Mouse (Mus musculus) CH12.LX (cell line): ENCODE results near the gene Btbd9. TPM values are rescaled to one million over a fixed set of nuclear protein-coding genes. Genes with fewer than 3 reads are reported as not detected.
A peak's percentile ranks its signal among the peaks of the same experiment; 100 is the strongest.

Experiments
- DNase-seq: peaks from one replicate; pipeline ENCODE4 v3.0.0-alpha.2; 2013; ENCODE audit errors: extremely low read depth
- H3K27ac ChIP-seq: 2 replicates; pipeline ENCODE4 v1.5.1; 2012; ENCODE audit warnings: low read depth, mild to moderate bottlenecking, control low read depth, moderate library complexity; ENCODE audit not compliant: insufficient read depth
- H3K27me3 ChIP-seq: replicated peaks from 2 replicates; pipeline ENCODE3; 2012; ENCODE audit warnings: inconsistent platforms
- H3K36me3 ChIP-seq, 2 experiments: replicated peaks in 1 of 2; 2 replicates each; pipeline versions ENCODE3 to v1.6.1; 2012; ENCODE audit warnings: inconsistent platforms in 1 of 2, low read length in 1 of 2, mild to moderate bottlenecking in 1 of 2, mixed read lengths in 1 of 2, moderate library complexity in 1 of 2; ENCODE audit not compliant: control insufficient read depth in 1 of 2, insufficient read depth in 1 of 2
- H3K4me1 ChIP-seq, 2 experiments: 2 replicates each; pipeline ENCODE4 v1.6.1; 2012; ENCODE audit warnings: inconsistent platforms in 1 of 2, moderate library complexity in 1 of 2; ENCODE audit not compliant: insufficient read depth in 2 of 2, control insufficient read depth in 1 of 2
- H3K4me2 ChIP-seq: 2 replicates; pipeline ENCODE4 v1.6.1; 2012; ENCODE audit warnings: low read depth, mild to moderate bottlenecking, control low read depth; ENCODE audit not compliant: poor library complexity, insufficient read depth, severe bottlenecking
- H3K4me3 ChIP-seq, 3 experiments: fragments of 150-350 bp in 1 of 3; sonication (generic) in 1 of 3; replicated peaks in 1 of 3; 2 replicates each; pipeline versions ENCODE3 to v1.5.1; 2011 to 2012; ENCODE audit warnings: low read depth in 2 of 3, low read length in 2 of 3, mild to moderate bottlenecking in 2 of 3, moderate library complexity in 2 of 3, control low read depth in 1 of 3, improper control_type of control experiment in 1 of 3, inconsistent platforms in 1 of 3, mixed read lengths in 1 of 3; ENCODE audit not compliant: poor library complexity in 1 of 3
- H3K79me2 ChIP-seq: replicated peaks from 2 replicates; pipeline ENCODE4 v1.6.1; 2012; ENCODE audit warnings: mild to moderate bottlenecking, moderate library complexity; ENCODE audit not compliant: control insufficient read depth, poor library complexity, insufficient read depth, severe bottlenecking; ENCODE audit errors: extremely low read depth
- H3K9ac ChIP-seq: 2 replicates; pipeline ENCODE4 v1.6.1; 2012; ENCODE audit warnings: low read depth, mild to moderate bottlenecking, control low read depth, moderate library complexity; ENCODE audit not compliant: insufficient read depth
- H3K9me3 ChIP-seq: replicated peaks from 2 replicates; pipeline ENCODE3; 2012; ENCODE audit warnings: low read length, inconsistent platforms, mixed read lengths
- BHLHE40 ChIP-seq: IDR thresholded peaks from 2 replicates; pipeline ENCODE4 v1.6.1; 2011; ENCODE audit warnings: mild to moderate bottlenecking, low read depth, low read length, improper control_type of control experiment
- CHD1 ChIP-seq: IDR thresholded peaks from 2 replicates; pipeline ENCODE4 v1.6.1; 2012; ENCODE audit warnings: low read depth, low read length, improper control_type of control experiment, inconsistent platforms
- CHD2 ChIP-seq: IDR thresholded peaks from 2 replicates; pipeline ENCODE4 v1.6.1; 2011; ENCODE audit warnings: low read length, improper control_type of control experiment
- CTCF ChIP-seq, 2 experiments: IDR thresholded peaks in 1 of 2; conservative IDR thresholded peaks in 1 of 2; 2 replicates each; pipeline ENCODE4 v1.5.1; 2011 to 2012; ENCODE audit warnings: low read depth in 2 of 2, low read length in 2 of 2, improper control_type of control experiment in 1 of 2, inconsistent platforms in 1 of 2, mild to moderate bottlenecking in 1 of 2, moderate library complexity in 1 of 2
- E2F4 ChIP-seq: IDR thresholded peaks from 2 replicates; pipeline ENCODE4 v1.6.1; 2011; ENCODE audit warnings: low read depth, low read length, improper control_type of control experiment; ENCODE audit not compliant: insufficient replicate concordance
- EP300 ChIP-seq: IDR thresholded peaks from 2 replicates; pipeline ENCODE4 v1.6.1; 2011; ENCODE audit warnings: low read length, improper control_type of control experiment
- ETS1 ChIP-seq: conservative IDR thresholded peaks from 2 replicates; pipeline ENCODE4 v1.6.1; 2012; ENCODE audit warnings: low read depth, mild to moderate bottlenecking, inconsistent platforms, low read length, improper control_type of control experiment, moderate library complexity
- GABPA ChIP-seq: IDR thresholded peaks from 2 replicates; pipeline ENCODE4 v1.6.1; 2012; ENCODE audit warnings: low read depth, low read length, improper control_type of control experiment, inconsistent platforms; ENCODE audit not compliant: insufficient replicate concordance
- HCFC1 ChIP-seq: IDR thresholded peaks from 2 replicates; pipeline ENCODE4 v1.6.1; 2012; ENCODE audit warnings: low read depth, mild to moderate bottlenecking, inconsistent platforms, low read length, improper control_type of control experiment
- IRF4 ChIP-seq: IDR thresholded peaks from 2 replicates; pipeline ENCODE4 v1.6.1; 2014; ENCODE audit warnings: low read depth, mild to moderate bottlenecking, inconsistent platforms, low read length, improper control_type of control experiment
- JUND ChIP-seq: conservative IDR thresholded peaks from 2 replicates; pipeline ENCODE4 v1.6.1; 2011; ENCODE audit warnings: low read depth, low read length, improper control_type of control experiment
- MAX ChIP-seq: IDR thresholded peaks from 2 replicates; pipeline ENCODE4 v1.6.1; 2011; ENCODE audit warnings: low read length, improper control_type of control experiment
- MAZ ChIP-seq: IDR thresholded peaks from 2 replicates; pipeline ENCODE4 v1.6.1; 2012; ENCODE audit warnings: low read depth, mild to moderate bottlenecking, inconsistent platforms, low read length, improper control_type of control experiment, moderate library complexity
- MEF2A ChIP-seq: IDR thresholded peaks from 2 replicates; pipeline ENCODE4 v1.6.1; 2014; ENCODE audit warnings: low read depth, mild to moderate bottlenecking, inconsistent platforms, low read length, improper control_type of control experiment, borderline replicate concordance
- MYC ChIP-seq: IDR thresholded peaks from 2 replicates; pipeline ENCODE4 v1.6.1; 2011; ENCODE audit warnings: low read depth, mild to moderate bottlenecking, improper control_type of control experiment, low read length
- NELFE ChIP-seq: IDR thresholded peaks from 2 replicates; pipeline ENCODE4 v1.6.1; 2011; ENCODE audit warnings: low read depth, low read length, improper control_type of control experiment
- PAX5 ChIP-seq: IDR thresholded peaks from 2 replicates; pipeline ENCODE4 v1.6.1; 2012; ENCODE audit warnings: low read length, inconsistent platforms, mixed read lengths
- POLR2A ChIP-seq: IDR thresholded peaks from 2 replicates; pipeline ENCODE4 v1.6.1; 2011; ENCODE audit warnings: low read depth, mild to moderate bottlenecking, improper control_type of control experiment, low read length
- RAD21 ChIP-seq: IDR thresholded peaks from 2 replicates; pipeline ENCODE4 v1.6.1; 2011; ENCODE audit warnings: low read depth, mild to moderate bottlenecking, low read length, improper control_type of control experiment, moderate library complexity
- RCOR1 ChIP-seq: conservative IDR thresholded peaks from 2 replicates; pipeline ENCODE4 v1.6.1; 2012; ENCODE audit warnings: low read depth, mild to moderate bottlenecking, inconsistent platforms, low read length, improper control_type of control experiment
- SMC3 ChIP-seq: IDR thresholded peaks from 2 replicates; pipeline ENCODE4 v1.6.1; 2011; ENCODE audit warnings: low read depth, low read length, improper control_type of control experiment
- TBP ChIP-seq: conservative IDR thresholded peaks from 2 replicates; pipeline ENCODE4 v1.6.1; 2011; ENCODE audit warnings: low read depth, low read length, improper control_type of control experiment
- ZKSCAN1 ChIP-seq: IDR thresholded peaks from 2 replicates; pipeline ENCODE4 v1.6.1; 2012; ENCODE audit warnings: low read depth, inconsistent platforms, low read length, improper control_type of control experiment, borderline replicate concordance
- dilution Hi-C: fragments of 300-500 bp; cut with MboI; formaldehyde crosslinking; loops from 2 replicates; pipeline ENCODE4 v1.14.3; 2020; ENCODE audit warnings: low sequenced_read_pairs; ENCODE audit not compliant: extremely low pct_unique_long_range_greater_than_20kb, extremely low pct_ligation_motif_present
- in situ Hi-C: fragments of 300-500 bp; cut with MboI; formaldehyde crosslinking; loops from 3 replicates; pipeline ENCODE4 v1.14.3; 2019; ENCODE audit warnings: low sequenced_read_pairs, low pct_ligation_motif_present, low pct_unique_long_range_greater_than_20kb, mixed read lengths
- polyA plus RNA-seq: library from polyadenylated mRNA; unstranded; fragments of >175 nt; gene quantifications from 2 replicates; pipeline ENCODE4 v1.2.1, GENCODE M21; 2012; ENCODE audit warnings: low read depth; ENCODE audit not compliant: insufficient read length
- total RNA-seq, 2 experiments: library from RNA; depleted of rRNA; stranded (reverse); fragments of 300-350 nt in 1 of 2; fragments of >200 nt in 1 of 2; gene quantifications; 2 replicates each; pipeline ENCODE4 v1.2.3; 2012 to 2014

Btbd9 gene
- total and polyA plus RNA-seq, 3 experiments = 19.3 to 25.4 (median 20.0) TPM

DNA sequence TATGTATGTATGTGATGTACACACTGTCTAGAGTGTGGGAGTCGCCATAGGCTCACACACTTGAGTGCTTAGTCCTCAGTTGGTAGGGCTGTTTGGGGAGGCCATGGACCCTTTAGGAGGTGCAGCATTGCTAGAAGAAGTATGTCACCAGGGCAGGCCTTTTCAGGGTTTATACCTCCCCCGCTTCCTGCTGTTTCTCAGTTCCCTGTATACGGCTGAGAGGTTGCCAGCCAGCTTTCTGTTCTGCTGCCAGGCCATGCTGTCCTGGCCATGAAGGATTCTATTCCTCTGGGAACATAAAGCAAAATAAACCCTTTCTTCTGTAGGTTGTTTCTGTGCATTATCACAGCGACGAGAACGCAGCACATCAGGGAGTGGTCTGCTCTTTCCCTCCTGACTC lies 316.4 kb downstream of the Btbd9 start:
- peak overlapping the region; percentile 34; the same call in 1 of the 2 replicates for H3K9ac ChIP-seq
- dilution Hi-C loops = no loop called here
- in situ Hi-C loops = no loop called here

DNA sequence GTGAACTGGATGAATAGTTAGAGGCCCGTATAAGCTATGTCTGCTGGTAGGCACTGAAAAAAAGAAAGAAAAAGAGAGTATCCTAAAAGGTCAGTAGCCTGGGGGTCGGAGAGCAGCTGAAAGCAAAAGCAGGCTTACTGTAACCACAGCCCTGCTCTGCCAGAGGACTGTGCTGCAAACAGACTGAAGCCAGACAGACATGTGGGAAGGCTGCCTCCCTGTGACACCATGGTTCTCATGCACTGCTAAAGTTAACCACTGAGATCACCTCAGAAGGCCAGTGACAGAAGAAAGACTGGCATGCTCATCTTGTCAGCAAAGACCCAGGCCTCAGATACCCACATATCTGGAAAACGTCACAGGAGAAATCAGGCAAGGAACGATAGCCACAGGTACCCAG lies 317.8 kb downstream of the Btbd9 start:
- DNase-seq = peak; percentile 22
- no peaks in the 10 kb centered on the region for H3K27me3 ChIP-seq
- H3K36me3 ChIP-seq = peaks cover 0 to 30% of the 10 kb centered on the region in 2 experiments
- no peak overlapping the region for H3K4me3 ChIP-seq
- H3K79me2 ChIP-seq = no peaks in the 10 kb centered on the region
- no peaks in the 10 kb centered on the region for H3K9me3 ChIP-seq
- peaks cover 22 to 47% of the 10 kb centered on the region in 2 experiments for H3K4me1 ChIP-seq
- H3K9ac ChIP-seq = no peak overlapping the region
- no peak overlapping the region for H3K4me2 ChIP-seq
- in situ Hi-C loops (no loop called here), dilution Hi-C loops (no loop called here)
- TF ChIP-seq CTCF (conservative IDR thresholded peaks at IDR 0.05 in 1 of 2, IDR thresholded peaks at IDR 0.05 in 1 of 2; ENCODE audit: low read depth in 2 of 2, low read length in 2 of 2) (peak in 1 of 2 experiments; percentile 16; a peak in 1 of 4 replicates), RAD21 (peak; percentile 28), NELFE (no peak), BHLHE40 (no peak)
- H3K27ac ChIP-seq = no peak overlapping the region

More for the DNA sequence above, 316.4 kb downstream of the Btbd9 start:
- DNase-seq = peak; percentile 48
- H3K27ac ChIP-seq = peak overlapping the region; percentile 87
- H3K79me2 ChIP-seq = no peaks in the 10 kb centered on the region
- no peak overlapping the region for H3K4me3 ChIP-seq
- no peak for TF ChIP-seq TBP
- peak; percentile 62 for TF ChIP-seq EP300
- no peak for TF ChIP-seq ZKSCAN1
- TF ChIP-seq SMC3 = no peak
- no peak for TF ChIP-seq MEF2A
- no peak for TF ChIP-seq NELFE
- no peak for TF ChIP-seq E2F4
- TF ChIP-seq CHD2 = no peak
- no peak for TF ChIP-seq JUND
- no peak for TF ChIP-seq HCFC1
- no peak for TF ChIP-seq MAZ
- no peak for TF ChIP-seq BHLHE40
- no peak for TF ChIP-seq PAX5
- no peak for TF ChIP-seq RCOR1
- TF ChIP-seq IRF4 = peak; percentile 53; the same call in 1 of the 2 replicates
- no peak for TF ChIP-seq ETS1
- no peak for TF ChIP-seq POLR2A
- no peak for TF ChIP-seq MAX
- TF ChIP-seq MYC = no peak
- TF ChIP-seq CHD1 = peak; percentile 36; the same call in 1 of the 2 replicates
- no peak for TF ChIP-seq GABPA
- TF ChIP-seq, all 38 proteins: peak for 3
- peaks cover 22 to 47% of the 10 kb centered on the region in 2 experiments for H3K4me1 ChIP-seq
- peak overlapping the region; percentile 26 for H3K4me2 ChIP-seq
- H3K9me3 ChIP-seq = no peaks in the 10 kb centered on the region
- H3K36me3 ChIP-seq = peaks cover 0 to 25% of the 10 kb centered on the region in 2 experiments
- H3K27me3 ChIP-seq = no peaks in the 10 kb centered on the region
